ENCODE assay signal across 18 mouse cellular contexts in the genomic region with DNA sequence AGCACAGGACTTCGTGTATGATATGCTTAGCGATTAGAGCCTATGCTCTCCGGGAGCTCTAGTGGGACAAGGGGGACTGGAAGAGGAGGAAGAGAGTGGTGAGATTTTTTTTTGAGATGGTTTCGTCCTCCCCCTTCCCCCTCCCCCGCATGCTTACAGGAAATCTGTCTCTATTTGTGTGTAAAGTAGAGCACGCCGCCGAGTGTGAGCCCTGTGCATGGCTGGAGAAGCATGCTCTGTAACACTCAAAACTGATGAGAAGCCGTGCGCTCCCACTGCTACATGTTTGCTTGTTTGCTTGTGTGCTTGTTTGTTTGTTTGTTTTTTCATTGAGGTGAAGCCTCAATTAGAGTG. TPM values are rescaled to one million over a fixed set of nuclear protein-coding genes. Genes with fewer than 3 reads are reported as not detected.
DNase-seq lines count a peak whose midpoint lies in the region; ATAC-seq and TF ChIP-seq lines count a peak whose summit lies in the region.
"Had no signal": no experiment of that assay in that cellular context is flagged by ENCODE, and none has a peak within 500 bp of the region (broad histone marks: within the 10 kb centered on the region; RNA-seq: fewer than 3 reads in every experiment).

No protein-coding gene starts in this region.

- H3K27me3 ChIP-seq in intestine, postnatal 0 days (replicated peaks; ENCODE audit: control insufficient read depth, insufficient read depth, low read length) = no peaks in the 10 kb centered on the region
- H3K27me3 ChIP-seq in intestine, embryonic 16.5 days (replicated peaks; ENCODE audit: control insufficient read depth, insufficient read depth, low read length) = no peaks in the 10 kb centered on the region
- no peaks in the 10 kb centered on the region for H3K27me3 ChIP-seq in stomach, embryonic 16.5 days (ENCODE audit: control insufficient read depth, insufficient read depth, low read length)
- H3K27me3 ChIP-seq: kidney, embryonic 15.5 days; Patski had no signal

- H3K27ac ChIP-seq in intestine, postnatal 0 days (ENCODE audit: low read depth, low read length) = no peak overlapping the region
- no peak overlapping the region for H3K27ac ChIP-seq in intestine, embryonic 16.5 days (ENCODE audit: low read length)
- H3K27ac ChIP-seq in stomach, embryonic 16.5 days (ENCODE audit: low read length) = peak overlapping the region; percentile 43; the same call in 1 of the 2 replicates
- H3K27ac ChIP-seq: hindbrain, embryonic 14.5 days; kidney, embryonic 15.5 days had no signal

- H3K4me2 ChIP-seq in intestine, postnatal 0 days (replicated peaks; ENCODE audit: low read depth) = 0 out of 2 replicates have a peak overlapping the region, but pooled peaks have one; percentile 6
- H3K4me2 ChIP-seq in intestine, embryonic 16.5 days (ENCODE audit: low read depth, low read length) = no peak overlapping the region
- no peak overlapping the region for H3K4me2 ChIP-seq in stomach, embryonic 16.5 days (ENCODE audit: low read depth, low read length)
- H3K4me2 ChIP-seq: heart, embryonic 11.5 days; hindbrain, embryonic 14.5 days; kidney, embryonic 15.5 days had no signal

- TF ChIP-seq CTCF in intestine, postnatal 0 days (IDR thresholded peaks at IDR 0.05; ENCODE audit: low read depth) = no peak

- H3K36me3 ChIP-seq in intestine, postnatal 0 days (ENCODE audit: control insufficient read depth, insufficient read depth) = no peaks in the 10 kb centered on the region
- H3K36me3 ChIP-seq in intestine, embryonic 16.5 days (ENCODE audit: control insufficient read depth, insufficient read depth, low read length) = no peaks in the 10 kb centered on the region
- H3K36me3 ChIP-seq in stomach, embryonic 16.5 days (ENCODE audit: control insufficient read depth, insufficient read depth, low read length) = no peaks in the 10 kb centered on the region
- H3K36me3 ChIP-seq: kidney, embryonic 15.5 days had no signal

- WGBS in intestine, postnatal 0 days = 66% methylated on average over 10 of the region's 10 CpGs
- WGBS in intestine, embryonic 16.5 days = 60% methylated on average over 10 of the region's 10 CpGs
- WGBS in stomach, embryonic 16.5 days = 61% methylated on average over 10 of the region's 10 CpGs

- ATAC-seq in frontal cortex, adult (ENCODE audit: low TSS enrichment) = peak; percentile 55; the same call in 1 of the 2 replicates
- no peak for ATAC-seq in intestine, postnatal 0 days
- no peak for ATAC-seq in intestine, embryonic 16.5 days
- ATAC-seq in stomach, embryonic 16.5 days (ENCODE audit: insufficient read depth, low FRiP score) = no peak
- ATAC-seq: forebrain, embryonic 14.5 days; Patski had no signal

- H3K4me3 ChIP-seq in intestine, postnatal 0 days (ENCODE audit: low read depth, low read length) = no peak overlapping the region
- no peak overlapping the region for H3K4me3 ChIP-seq in intestine, embryonic 16.5 days (ENCODE audit: low read length)
- H3K4me3 ChIP-seq in stomach, embryonic 16.5 days (replicated peaks; ENCODE audit: low read length) = no peak overlapping the region
- H3K4me3 ChIP-seq: kidney, embryonic 15.5 days had no signal

- H3K4me1 ChIP-seq in intestine, postnatal 0 days (replicated peaks; ENCODE audit: control insufficient read depth, insufficient read depth, low read length) = no peaks in the 10 kb centered on the region
- H3K4me1 ChIP-seq in intestine, embryonic 16.5 days (ENCODE audit: control insufficient read depth, insufficient read depth, low read length) = peaks cover 3% of the 10 kb centered on the region; the same call in 1 of the 2 replicates
- 0 out of 2 replicates have a peak, but pooled peaks cover 3% of the 10 kb centered on the region for H3K4me1 ChIP-seq in stomach, embryonic 16.5 days (ENCODE audit: control insufficient read depth, insufficient read depth, low read length)

- DNase-seq in frontal cortex, postnatal 14 days (ENCODE audit: low spot score in 2 of 2) = no peak
- peak; percentile 46 for DNase-seq in thymus, postnatal 0 days (ENCODE audit: low spot score)
- no peak for DNase-seq in thymus, postnatal 25 days
- no peak for DNase-seq in adrenal gland, postnatal 14 days
- DNase-seq: cerebellum, adult 9-10 months; gastrocnemius, postnatal 10 days; lung, adult 18-20 months; lung, postnatal 4 days; midbrain, embryonic 14.5 days had no signal

- no peaks in the 10 kb centered on the region for H3K9me3 ChIP-seq in intestine, postnatal 0 days (ENCODE audit: control insufficient read depth)
- H3K9me3 ChIP-seq in intestine, embryonic 16.5 days (ENCODE audit: control insufficient read depth, low read length) = no peaks in the 10 kb centered on the region
- no peaks in the 10 kb centered on the region for H3K9me3 ChIP-seq in stomach, embryonic 16.5 days (replicated peaks; ENCODE audit: control insufficient read depth, low read length)
- H3K9me3 ChIP-seq: kidney, embryonic 15.5 days had no signal

- H3K9ac ChIP-seq in intestine, postnatal 0 days (ENCODE audit: low read depth, low read length) = no peak overlapping the region
- no peak overlapping the region for H3K9ac ChIP-seq in intestine, embryonic 16.5 days (ENCODE audit: low read depth, low read length)
- H3K9ac ChIP-seq in stomach, embryonic 16.5 days (ENCODE audit: low read length) = no peak overlapping the region
- H3K9ac ChIP-seq: hindbrain, embryonic 14.5 days; kidney, embryonic 15.5 days had no signal

RNA-seq across cellular contexts. Expression of a gene that starts 25.1 kb away (rescaled TPM):
- polyA plus RNA-seq in intestine, postnatal 0 days (2015; fragmentation: Nextera tagmentation; extraction: Ambion mirVana) = 1.1 and 1.4 TPM in 2 replicates
- polyA plus RNA-seq in intestine, embryonic 16.5 days (2015; fragmentation: Nextera tagmentation; extraction: Ambion mirVana) = 2.4 and 3.2 TPM in 2 replicates
- polyA plus RNA-seq in thymus, postnatal 0 days (2015; fragmentation: Nextera tagmentation; extraction: Ambion mirVana) = 3.7 and 4.8 TPM in 2 replicates
- 3.5 and 3.9 TPM in 2 replicates for polyA plus RNA-seq in stomach, embryonic 16.5 days (2015; fragmentation: Nextera tagmentation; extraction: Ambion mirVana)
- 7.3 and 18.0 TPM in 2 replicates for total RNA-seq in adrenal gland, postnatal 14 days (2021)
